Mouse (Mus musculus) forebrain, embryonic 15.5 days (tissue): ENCODE measurements around the gene Spx. TPM values are rescaled to one million over a fixed set of nuclear protein-coding genes. Genes with fewer than 3 reads are reported as not detected.

Experiments used
- ATAC-seq: fragments of 200-750 bp; cut with Nextera tagmentation; replicated peaks from 2 replicates; pipeline ENCODE4 v1.8.0; 2017; ENCODE audit warnings: mild to moderate bottlenecking, moderate TSS enrichment, moderate library complexity
- H3K27ac ChIP-seq: fragments of 300-500 bp; sonication (generic); replicated peaks from 2 replicates; pipeline ENCODE4 v1.5.1; 2015; ENCODE audit warnings: mild to moderate bottlenecking, inconsistent platforms
- H3K27me3 ChIP-seq: fragments of 300-500 bp; sonication (generic); 2 replicates; pipeline ENCODE4 v1.6.1; 2015; ENCODE audit warnings: inconsistent platforms
- H3K36me3 ChIP-seq: fragments of 300-500 bp; sonication (generic); 2 replicates; pipeline ENCODE4 v1.6.1; 2015; ENCODE audit warnings: mild to moderate bottlenecking, inconsistent platforms
- H3K4me1 ChIP-seq: fragments of 300-500 bp; sonication (generic); 2 replicates; pipeline ENCODE4 v1.6.1; 2015; ENCODE audit warnings: inconsistent platforms
- H3K4me2 ChIP-seq: fragments of 300-500 bp; sonication (generic); replicated peaks from 2 replicates; pipeline ENCODE4 v1.6.1; 2015; ENCODE audit warnings: mild to moderate bottlenecking, inconsistent platforms
- H3K4me3 ChIP-seq: fragments of 300-500 bp; sonication (generic); 2 replicates; pipeline ENCODE4 v1.5.1; 2015; ENCODE audit warnings: mild to moderate bottlenecking, inconsistent platforms
- H3K9ac ChIP-seq: fragments of 300-500 bp; sonication (generic); replicated peaks from 2 replicates; pipeline ENCODE4 v1.6.1; 2015; ENCODE audit warnings: mild to moderate bottlenecking, inconsistent platforms
- H3K9me3 ChIP-seq: fragments of 300-500 bp; sonication (generic); 2 replicates; pipeline ENCODE4 v1.6.1; 2016; ENCODE audit warnings: inconsistent platforms
- WGBS: fragments of 180-500 bp; shearing (Covaris S2); methylation state at CpG from one replicate; pipeline ENCODE4 v1.1.7; 2015; ENCODE audit warnings: mixed read lengths; 5-methylcytosine and 5-hydroxymethylcytosine counted together
- polyA plus RNA-seq: library from polyadenylated mRNA; unstranded; fragments of >200 nt; fragmentation: Nextera tagmentation; extraction: Ambion mirVana; gene quantifications from 2 replicates; pipeline ENCODE4 v1.2.1, GENCODE M21; 2015

Gene Spx
- polyA plus RNA-seq, 1 experiment from 2014 or later = 1.3 TPM

GRCm38 (mm10) chr6:142387011-142387754 lies 26.1 kb upstream of the Spx start, which contains the start of the genes Recql and Golt1b:
Gene Recql (minus strand): TSS chr6:142387087.
Gene Golt1b (plus strand): TSS chr6:142387221.
- under 1% methylated on average over 85 of the region's 87 CpGs for WGBS
- peak within 1 kb of the TSS; percentile 80 for H3K4me2 ChIP-seq
- H3K4me3 ChIP-seq = peak within 1 kb of the TSS; percentile 97
- no peaks in the 10 kb centered on the region for H3K27me3 ChIP-seq
- H3K4me1 ChIP-seq = peaks cover 26% of the 10 kb centered on the region
- H3K9ac ChIP-seq = peak within 1 kb of the TSS; percentile 84
- peak within 1 kb of the TSS; percentile 42; the same call in 1 of the 2 replicates for H3K27ac ChIP-seq
- H3K9me3 ChIP-seq = no peaks in the 10 kb centered on the region
- peak; percentile 100 for ATAC-seq
- H3K36me3 ChIP-seq = no peaks in the 10 kb centered on the region

GRCm38 (mm10) chr6:142387755-142388271 lies 25.4 kb upstream of the Spx start:
- peak overlapping the region; percentile 84 for H3K9ac ChIP-seq
- 20% methylated on average over 8 of the region's 8 CpGs for WGBS
- peaks cover 26% of the 10 kb centered on the region for H3K4me1 ChIP-seq
- ATAC-seq = no peak
- H3K4me2 ChIP-seq = peak overlapping the region; percentile 80
- no peaks in the 10 kb centered on the region for H3K27me3 ChIP-seq
- peak overlapping the region; percentile 97 for H3K4me3 ChIP-seq
- H3K36me3 ChIP-seq = no peaks in the 10 kb centered on the region
- no peak overlapping the region for H3K27ac ChIP-seq
- H3K9me3 ChIP-seq = no peaks in the 10 kb centered on the region

- H3K9me3 ChIP-seq = no peaks in the 10 kb centered on the region
- WGBS = 86% methylated on average over 2 of the region's 2 CpGs
- H3K4me3 ChIP-seq = no peak overlapping the region
- no peak overlapping the region for H3K27ac ChIP-seq
- no peak for ATAC-seq
- H3K4me1 ChIP-seq = peaks cover 26% of the 10 kb centered on the region
- no peak overlapping the region for H3K9ac ChIP-seq
- H3K36me3 ChIP-seq = no peaks in the 10 kb centered on the region
- no peaks in the 10 kb centered on the region for H3K27me3 ChIP-seq
- H3K4me2 ChIP-seq = no peak overlapping the region
Measured at GRCm38 (mm10) chr6:142389101-142389500, 24.1 kb upstream of the Spx start.

GRCm38 (mm10) chr6:142392312-142392711 lies 20.9 kb upstream of the Spx start:
- H3K4me1 ChIP-seq = peaks cover 19% of the 10 kb centered on the region
- no peak overlapping the region for H3K9ac ChIP-seq
- whole genome bisulfite sequencing = 94% methylated on average over 5 of the region's 5 CpGs
- peaks cover 11% of the 10 kb centered on the region; the same call in 1 of the 2 replicates for H3K36me3 ChIP-seq
- ATAC-seq = no peak
- H3K27ac ChIP-seq = no peak overlapping the region
- H3K9me3 ChIP-seq = no peaks in the 10 kb centered on the region
- no peak overlapping the region for H3K4me2 ChIP-seq
- H3K4me3 ChIP-seq = no peak overlapping the region
- H3K27me3 ChIP-seq = no peaks in the 10 kb centered on the region

- peaks cover 11% of the 10 kb centered on the region; the same call in 1 of the 2 replicates for H3K36me3 ChIP-seq
- no peak overlapping the region for H3K4me2 ChIP-seq
- no peaks in the 10 kb centered on the region for H3K27me3 ChIP-seq
- ATAC-seq = no peak
- no peaks in the 10 kb centered on the region for H3K9me3 ChIP-seq
- H3K27ac ChIP-seq = no peak overlapping the region
- no peaks in the 10 kb centered on the region for H3K4me1 ChIP-seq
- WGBS = 76% methylated on average over 5 of the region's 5 CpGs
- H3K9ac ChIP-seq = no peak overlapping the region
- H3K4me3 ChIP-seq = no peak overlapping the region
Measured at GRCm38 (mm10) chr6:142394669-142395068, 18.6 kb upstream of the Spx start.

GRCm38 (mm10) chr6:142395756-142396155 lies 17.5 kb upstream of the Spx start:
- WGBS = 92% methylated on average over 6 of the region's 6 CpGs
- Histone ChIP-seq H3K9me3 (no peaks in the 10 kb centered on the region), H3K36me3 (peaks cover 19% of the 10 kb centered on the region), H3K9ac (no peak overlapping the region), H3K27ac (no peak overlapping the region), H3K4me3 (no peak overlapping the region), H3K4me2 (no peak overlapping the region), H3K27me3 (no peaks in the 10 kb centered on the region), H3K4me1 (no peaks in the 10 kb centered on the region)
- ATAC-seq = no peak

GRCm38 (mm10) chr6:142411140-142411539 lies 2.1 kb upstream of the Spx start:
- no peak for ATAC-seq
- H3K4me3 ChIP-seq = no peak overlapping the region

GRCm38 (mm10) chr6:142413845-142414244 lies 604 bp downstream of the Spx start:
- Histone ChIP-seq H3K4me3 (no peak overlapping the region), H3K9me3 (no peaks in the 10 kb centered on the region), H3K36me3 (no peaks in the 10 kb centered on the region), H3K27me3 (peaks cover 32% of the 10 kb centered on the region), H3K4me1 (no peaks in the 10 kb centered on the region), H3K4me2 (no peak overlapping the region), H3K9ac (no peak overlapping the region), H3K27ac (no peak overlapping the region)
- ATAC-seq = no peak
- 10% methylated on average over 12 of the region's 12 CpGs for WGBS

More at GRCm38 (mm10) chr6:142411140-142411539, 2.1 kb upstream of the Spx start:
- H3K36me3 ChIP-seq = no peaks in the 10 kb centered on the region
- no peak overlapping the region for H3K4me2 ChIP-seq
- H3K9me3 ChIP-seq = no peaks in the 10 kb centered on the region
- H3K9ac ChIP-seq = no peak overlapping the region
- H3K4me1 ChIP-seq = no peaks in the 10 kb centered on the region
- H3K27me3 ChIP-seq = peaks cover 32% of the 10 kb centered on the region
- no peak overlapping the region for H3K27ac ChIP-seq
- 4% methylated on average over 1 of the region's 1 CpGs for WGBS

- peak overlapping the region; percentile 29 for H3K4me3 ChIP-seq
- no peaks in the 10 kb centered on the region for H3K9me3 ChIP-seq
- H3K27ac ChIP-seq = no peak overlapping the region
- peaks cover 32% of the 10 kb centered on the region for H3K27me3 ChIP-seq
- H3K9ac ChIP-seq = peak overlapping the region; percentile 27; the same call in 1 of the 2 replicates
- peak overlapping the region; percentile 42 for H3K4me2 ChIP-seq
- H3K4me1 ChIP-seq = no peaks in the 10 kb centered on the region
- no peak for ATAC-seq
- H3K36me3 ChIP-seq = no peaks in the 10 kb centered on the region
- WGBS = under 1% methylated on average over 24 of the region's 24 CpGs
Measured at GRCm38 (mm10) chr6:142414597-142414996, 1.4 kb downstream of the Spx start.

- Histone ChIP-seq H3K4me2 (no peak overlapping the region), H3K27me3 (no peaks in the 10 kb centered on the region), H3K4me1 (no peaks in the 10 kb centered on the region), H3K4me3 (no peak overlapping the region), H3K36me3 (no peaks in the 10 kb centered on the region), H3K27ac (no peak overlapping the region), H3K9me3 (no peaks in the 10 kb centered on the region), H3K9ac (no peak overlapping the region)
- 71% methylated on average over 7 of the region's 7 CpGs for WGBS
- ATAC-seq = no peak
Measured at GRCm38 (mm10) chr6:142424976-142425375, 11.7 kb downstream of the Spx start.

GRCm38 (mm10) chr6:142429072-142429471 lies 15.8 kb downstream of the Spx start:
- H3K9ac ChIP-seq = no peak overlapping the region
- ATAC-seq = no peak
- no peaks in the 10 kb centered on the region for H3K36me3 ChIP-seq
- H3K27me3 ChIP-seq = no peaks in the 10 kb centered on the region
- H3K4me3 ChIP-seq = no peak overlapping the region
- no peak overlapping the region for H3K27ac ChIP-seq
- no peaks in the 10 kb centered on the region for H3K4me1 ChIP-seq
- H3K9me3 ChIP-seq = no peaks in the 10 kb centered on the region
- no peak overlapping the region for H3K4me2 ChIP-seq

GRCm38 (mm10) chr6:142451381-142451780 lies 38.1 kb downstream of the Spx start:
- ATAC-seq = no peak
- no peak overlapping the region for H3K4me3 ChIP-seq
- no peak overlapping the region for H3K9ac ChIP-seq
- H3K36me3 ChIP-seq = no peaks in the 10 kb centered on the region
- no peaks in the 10 kb centered on the region for H3K4me1 ChIP-seq
- no peak overlapping the region for H3K27ac ChIP-seq
- H3K9me3 ChIP-seq = no peaks in the 10 kb centered on the region
- no peaks in the 10 kb centered on the region for H3K27me3 ChIP-seq
- H3K4me2 ChIP-seq = no peak overlapping the region
- WGBS = 88% methylated on average over 12 of the region's 12 CpGs
